ENCODE assay signal across 12 mouse cellular contexts in genomic region chr11:61024996-61025395, GRCm38 (mm10). TPM values are rescaled to one million over a fixed set of nuclear protein-coding genes. Genes with fewer than 3 reads are reported as not detected.
A peak's percentile ranks its signal among the peaks of the same experiment; 100 is the strongest.
DNase-seq lines count a peak whose midpoint lies in the region; ATAC-seq and TF ChIP-seq lines count a peak whose summit lies in the region.
"Had no signal": no experiment of that assay in that cellular context is flagged by ENCODE, and none has a peak within 500 bp of the region (broad histone marks: within the 10 kb centered on the region; RNA-seq: fewer than 3 reads in every experiment).

No protein-coding gene starts in this region.

- intact Hi-C loops in gastrocnemius, postnatal 14 days (cut with DNase I; ENCODE audit: low total_unique reads): loop anchor here (10.0 kb wide), 1 partner anchor 70 kb away; no protein-coding TSS in a partner anchor

- no peak overlapping the region for H3K4me3 ChIP-seq in forebrain, postnatal 0 days (ENCODE audit: low read depth, low read length)
- no peak overlapping the region for H3K4me3 ChIP-seq in forebrain, embryonic 16.5 days (replicated peaks; ENCODE audit: low read length)
- no peak overlapping the region for H3K4me3 ChIP-seq in hindbrain, postnatal 0 days (ENCODE audit: low read length)
- H3K4me3 ChIP-seq in kidney, embryonic 15.5 days (replicated peaks): no peak overlapping the region
- H3K4me3 ChIP-seq: liver, embryonic 12.5 days had no signal

- peaks cover 13% of the 10 kb centered on the region for H3K27me3 ChIP-seq in forebrain, postnatal 0 days (ENCODE audit: insufficient read depth, low read length)
- peaks cover 41% of the 10 kb centered on the region for H3K27me3 ChIP-seq in forebrain, embryonic 16.5 days (replicated peaks; ENCODE audit: control insufficient read depth, insufficient read depth, low read length)
- H3K27me3 ChIP-seq in hindbrain, postnatal 0 days (ENCODE audit: insufficient read depth, low read length): peaks cover 6% of the 10 kb centered on the region; the same call in 1 of the 2 replicates
- H3K27me3 ChIP-seq in kidney, embryonic 15.5 days: peaks cover 71% of the 10 kb centered on the region

- no peaks in the 10 kb centered on the region for H3K36me3 ChIP-seq in forebrain, postnatal 0 days (ENCODE audit: insufficient read depth)
- no peaks in the 10 kb centered on the region for H3K36me3 ChIP-seq in forebrain, embryonic 16.5 days (ENCODE audit: control insufficient read depth, insufficient read depth)
- H3K36me3 ChIP-seq in hindbrain, postnatal 0 days (ENCODE audit: insufficient read depth, low read length): no peaks in the 10 kb centered on the region
- H3K36me3 ChIP-seq in kidney, embryonic 15.5 days: no peaks in the 10 kb centered on the region
- H3K36me3 ChIP-seq: liver, embryonic 12.5 days had no signal

- H3K4me1 ChIP-seq in forebrain, postnatal 0 days (ENCODE audit: insufficient read depth): peaks cover 6% of the 10 kb centered on the region; the same call in 1 of the 2 replicates
- peaks cover 5% of the 10 kb centered on the region; the same call in 1 of the 2 replicates for H3K4me1 ChIP-seq in forebrain, embryonic 16.5 days (replicated peaks; ENCODE audit: control insufficient read depth, insufficient read depth, low read length)
- H3K4me1 ChIP-seq in hindbrain, postnatal 0 days (ENCODE audit: insufficient read depth, low read length): peaks cover 40% of the 10 kb centered on the region
- H3K4me1 ChIP-seq in kidney, embryonic 15.5 days: peaks cover 26% of the 10 kb centered on the region

- no peak overlapping the region for H3K27ac ChIP-seq in forebrain, postnatal 0 days (ENCODE audit: low read depth, low read length)
- H3K27ac ChIP-seq in forebrain, embryonic 16.5 days (ENCODE audit: low read length): no peak overlapping the region
- peak overlapping the region; percentile 51; the same call in 1 of the 2 replicates for H3K27ac ChIP-seq in hindbrain, postnatal 0 days
- H3K27ac ChIP-seq in kidney, embryonic 15.5 days: no peak overlapping the region
- H3K27ac ChIP-seq: liver, embryonic 12.5 days had no signal

- H3K9me3 ChIP-seq in forebrain, postnatal 0 days (ENCODE audit: low read length): no peaks in the 10 kb centered on the region
- no peaks in the 10 kb centered on the region for H3K9me3 ChIP-seq in forebrain, embryonic 16.5 days (ENCODE audit: control insufficient read depth, low read length)
- H3K9me3 ChIP-seq in hindbrain, postnatal 0 days (ENCODE audit: low read length): no peaks in the 10 kb centered on the region
- H3K9me3 ChIP-seq in kidney, embryonic 15.5 days (replicated peaks): no peaks in the 10 kb centered on the region
- H3K9me3 ChIP-seq: liver, embryonic 12.5 days had no signal

- TF ChIP-seq CTCF in forebrain, postnatal 0 days (IDR thresholded peaks at IDR 0.05; ENCODE audit: low read depth): no peak
- no peak for TF ChIP-seq CTCF in hindbrain, postnatal 0 days (IDR thresholded peaks at IDR 0.05; ENCODE audit: low read depth)

- 39% methylated on average over 6 of the region's 6 CpGs for WGBS in forebrain, postnatal 0 days
- WGBS in forebrain, embryonic 16.5 days: 48% methylated on average over 6 of the region's 6 CpGs
- 26% methylated on average over 6 of the region's 6 CpGs for WGBS in hindbrain, postnatal 0 days
- 62% methylated on average over 6 of the region's 6 CpGs for WGBS in kidney, embryonic 15.5 days

- no peak overlapping the region for H3K9ac ChIP-seq in forebrain, postnatal 0 days
- H3K9ac ChIP-seq in forebrain, embryonic 16.5 days (replicated peaks; ENCODE audit: low read depth, low read length): no peak overlapping the region
- no peak overlapping the region for H3K9ac ChIP-seq in hindbrain, postnatal 0 days (replicated peaks; ENCODE audit: low read length)
- no peak overlapping the region for H3K9ac ChIP-seq in kidney, embryonic 15.5 days
- H3K9ac ChIP-seq: liver, embryonic 12.5 days had no signal

- DNase-seq in forebrain, postnatal 0 days: no peak
- DNase-seq in brain, adult 2 months (ENCODE audit: low read depth, low spot score): peak; percentile 87
- peak; percentile 69 to 76 for DNase-seq in cerebellum, postnatal 36 days
- DNase-seq in hindbrain, postnatal 0 days (ENCODE audit: low spot score): peak; percentile 79
- no peak for DNase-seq in right cerebral cortex, adult 2 months (ENCODE audit: low spot score in 2 of 2)
- DNase-seq in gastrocnemius, postnatal 14 days: no peak
- DNase-seq: kidney, adult 8-10 months had no signal

- no peak overlapping the region for H3K4me2 ChIP-seq in forebrain, postnatal 0 days (ENCODE audit: low read depth)
- no peak overlapping the region for H3K4me2 ChIP-seq in forebrain, embryonic 16.5 days (ENCODE audit: low read length)
- H3K4me2 ChIP-seq in hindbrain, postnatal 0 days (ENCODE audit: low read depth, low read length): peak overlapping the region; percentile 79; the same call in 1 of the 2 replicates
- H3K4me2 ChIP-seq in kidney, embryonic 15.5 days: no peak overlapping the region
- H3K4me2 ChIP-seq: liver, embryonic 12.5 days had no signal

- peak; percentile 14; the same call in 1 of the 2 replicates for ATAC-seq in forebrain, postnatal 0 days
- ATAC-seq in forebrain, embryonic 16.5 days: no peak
- peak; percentile 69 for ATAC-seq in hindbrain, postnatal 0 days
- ATAC-seq in kidney, embryonic 15.5 days (replicated peaks; ENCODE audit: low FRiP score): no peak
- ATAC-seq: liver, embryonic 12.5 days; Patski had no signal

RNA-seq across cellular contexts. Expression of gene Kcnj12, which starts 2.6 kb away (rescaled TPM):
- total RNA-seq in forebrain, postnatal 0 days (2014; rRNA removed): 7.3 and 8.8 TPM in 2 replicates
- 1.7 and 3.1 TPM in 2 replicates for polyA plus RNA-seq in forebrain, postnatal 0 days (2015; fragmentation: Nextera tagmentation; extraction: Ambion mirVana)
- 0.92 and 1.6 TPM in 2 replicates for polyA plus RNA-seq in forebrain, embryonic 16.5 days (2015; fragmentation: Nextera tagmentation; extraction: Ambion mirVana)
- 16.0 and 16.6 TPM in 2 replicates for total RNA-seq in hindbrain, postnatal 0 days (2014; rRNA removed)
- polyA plus RNA-seq in hindbrain, postnatal 0 days (2015; fragmentation: Nextera tagmentation; extraction: Ambion mirVana): 3.3 TPM in 2 replicates
- polyA plus RNA-seq in kidney, embryonic 15.5 days (2015; fragmentation: Nextera tagmentation; extraction: Ambion mirVana): 0.45 and 0.77 TPM in 2 replicates
- total RNA-seq in gastrocnemius, postnatal 14 days (2021): 10 to 100 TPM; 37.4 to 59.8 TPM
- total RNA-seq: megakaryocyte, adult 5-6 weeks had no signal
- polyA plus RNA-seq: Patski had no signal

Comparison
In these comparisons a context has a peak if more than half of its experiments do, and no peak if none do; other contexts are left out.
1. ATAC-seq: peak in forebrain, postnatal 0 days (single experiment) and hindbrain, postnatal 0 days (single experiment); none in forebrain, embryonic 16.5 days (single experiment) and kidney, embryonic 15.5 days (single experiment).
2. DNase-seq: peak in brain, adult 2 months (single experiment), cerebellum, postnatal 36 days (2 of 2) and hindbrain, postnatal 0 days (single experiment); none in forebrain, postnatal 0 days (single experiment), right cerebral cortex, adult 2 months (0 of 2) and gastrocnemius, postnatal 14 days (single experiment).